Comparison of ENCODE assay signal across 23 mouse cellular contexts in genomic region chr1:14369957-14370833, GRCm38 (mm10).
DNase-seq lines count a peak whose midpoint lies in the region; ATAC-seq lines count a peak whose summit lies in the region.
"Had no signal": no experiment of that assay in that cellular context is flagged by ENCODE, and none has a peak within 500 bp of the region (broad histone marks: within the 10 kb centered on the region; RNA-seq: fewer than 3 reads in every experiment).

No protein-coding gene starts in this region.

- no peak for DNase-seq in hindbrain, embryonic 14.5 days (ENCODE audit: low spot score)
- DNase-seq in MN1 (ENCODE audit: low spot score), result peak; percentile 72
- DNase-seq in embryonic facial prominence, embryonic 10.5 days (ENCODE audit: low spot score), result no peak
- DNase-seq: adrenal gland, adult 2 months; adrenal gland, postnatal 10 days; adrenal gland, postnatal 25 days; B cell, adult 2 months; cerebellum, adult 11 months; cerebellum, adult 18-20 months; cerebellum, adult 8-10 months; cerebellum, adult 9-11 months; cerebellum, postnatal 14 days; cerebellum, postnatal 36 days; embryo, embryonic 11 days; forebrain, postnatal 0 days had no signal

- H3K36me3 ChIP-seq in hindbrain, embryonic 13.5 days, result no peaks in the 10 kb centered on the region
- no peaks in the 10 kb centered on the region for H3K36me3 ChIP-seq in hindbrain, embryonic 14.5 days (replicated peaks; ENCODE audit: control insufficient read depth, insufficient read depth)
- no peaks in the 10 kb centered on the region for H3K36me3 ChIP-seq in neural tube, embryonic 15.5 days
- H3K36me3 ChIP-seq in embryonic facial prominence, embryonic 10.5 days (replicated peaks), result no peaks in the 10 kb centered on the region
- H3K36me3 ChIP-seq: embryonic facial prominence, embryonic 12.5 days; forebrain, embryonic 15.5 days; G1E had no signal

- H3K27ac ChIP-seq in hindbrain, embryonic 13.5 days, result no peak overlapping the region
- no peak overlapping the region for H3K27ac ChIP-seq in hindbrain, embryonic 14.5 days
- no peak overlapping the region for H3K27ac ChIP-seq in neural tube, embryonic 15.5 days (replicated peaks)
- H3K27ac ChIP-seq in embryonic facial prominence, embryonic 10.5 days (replicated peaks), result no peak overlapping the region
- H3K27ac ChIP-seq: embryonic facial prominence, embryonic 12.5 days; forebrain, embryonic 13.5 days; forebrain, embryonic 15.5 days had no signal

- no peaks in the 10 kb centered on the region for H3K4me1 ChIP-seq in hindbrain, embryonic 13.5 days (replicated peaks)
- no peaks in the 10 kb centered on the region for H3K4me1 ChIP-seq in hindbrain, embryonic 14.5 days (replicated peaks; ENCODE audit: control insufficient read depth, insufficient read depth, low read length)
- H3K4me1 ChIP-seq in neural tube, embryonic 15.5 days, result 0 out of 2 replicates have a peak, but pooled peaks cover 3% of the 10 kb centered on the region
- no peaks in the 10 kb centered on the region for H3K4me1 ChIP-seq in embryonic facial prominence, embryonic 10.5 days
- H3K4me1 ChIP-seq: embryonic facial prominence, embryonic 12.5 days; forebrain, embryonic 13.5 days had no signal

- no peaks in the 10 kb centered on the region for H3K9me3 ChIP-seq in hindbrain, embryonic 13.5 days
- no peaks in the 10 kb centered on the region for H3K9me3 ChIP-seq in hindbrain, embryonic 14.5 days (ENCODE audit: control insufficient read depth, low read length)
- H3K9me3 ChIP-seq in neural tube, embryonic 15.5 days (replicated peaks), result no peaks in the 10 kb centered on the region
- no peaks in the 10 kb centered on the region for H3K9me3 ChIP-seq in embryonic facial prominence, embryonic 10.5 days
- H3K9me3 ChIP-seq: embryonic facial prominence, embryonic 12.5 days; forebrain, embryonic 13.5 days; forebrain, embryonic 15.5 days; G1E had no signal

- no peaks in the 10 kb centered on the region for H3K27me3 ChIP-seq in hindbrain, embryonic 13.5 days
- H3K27me3 ChIP-seq in hindbrain, embryonic 14.5 days (ENCODE audit: control insufficient read depth, insufficient read depth, low read length), result no peaks in the 10 kb centered on the region
- H3K27me3 ChIP-seq in neural tube, embryonic 15.5 days (replicated peaks), result no peaks in the 10 kb centered on the region
- H3K27me3 ChIP-seq in embryonic facial prominence, embryonic 10.5 days (replicated peaks; ENCODE audit: low read depth, poor library complexity, severe bottlenecking), result no peaks in the 10 kb centered on the region
- H3K27me3 ChIP-seq: CH12.LX; embryonic facial prominence, embryonic 12.5 days; forebrain, embryonic 13.5 days; forebrain, embryonic 15.5 days had no signal

- H3K9ac ChIP-seq in hindbrain, embryonic 13.5 days, result no peak overlapping the region
- H3K9ac ChIP-seq in hindbrain, embryonic 14.5 days, result no peak overlapping the region
- no peak overlapping the region for H3K9ac ChIP-seq in neural tube, embryonic 15.5 days (replicated peaks)
- H3K9ac ChIP-seq: embryonic facial prominence, embryonic 12.5 days; forebrain, embryonic 13.5 days; forebrain, embryonic 15.5 days; forebrain, postnatal 0 days had no signal

- H3K4me3 ChIP-seq in hindbrain, embryonic 13.5 days, result no peak overlapping the region
- no peak overlapping the region for H3K4me3 ChIP-seq in hindbrain, embryonic 14.5 days (replicated peaks; ENCODE audit: low read length)
- H3K4me3 ChIP-seq in neural tube, embryonic 15.5 days (replicated peaks), result no peak overlapping the region
- no peak overlapping the region for H3K4me3 ChIP-seq in embryonic facial prominence, embryonic 10.5 days
- H3K4me3 ChIP-seq: embryonic facial prominence, embryonic 12.5 days; forebrain, embryonic 13.5 days; forebrain, embryonic 15.5 days had no signal

- peak; percentile 57; the same call in 1 of the 2 replicates for ATAC-seq in hindbrain, embryonic 13.5 days (ENCODE audit: low FRiP score)
- ATAC-seq in hindbrain, embryonic 14.5 days (ENCODE audit: low FRiP score), result no peak
- ATAC-seq in neural tube, embryonic 15.5 days (ENCODE audit: low FRiP score), result peak; percentile 47; the same call in 1 of the 2 replicates
- ATAC-seq: CD4-positive, CD25-positive, alpha-beta regulatory T cell, adult 4 months; forebrain, embryonic 13.5 days; forebrain, embryonic 15.5 days; forebrain, postnatal 0 days had no signal

- 73% methylated on average over 3 of the region's 3 CpGs for WGBS in hindbrain, embryonic 13.5 days
- 62% methylated on average over 3 of the region's 3 CpGs for WGBS in hindbrain, embryonic 14.5 days
- WGBS in neural tube, embryonic 15.5 days, result 47% methylated on average over 3 of the region's 3 CpGs
- WGBS in embryonic facial prominence, embryonic 10.5 days, result 91% methylated on average over 3 of the region's 3 CpGs

- no peak overlapping the region for H3K4me2 ChIP-seq in hindbrain, embryonic 13.5 days
- H3K4me2 ChIP-seq in hindbrain, embryonic 14.5 days (replicated peaks), result no peak overlapping the region
- no peak overlapping the region for H3K4me2 ChIP-seq in neural tube, embryonic 15.5 days
- H3K4me2 ChIP-seq: embryonic facial prominence, embryonic 12.5 days; forebrain, embryonic 13.5 days; forebrain, embryonic 15.5 days had no signal
